Mouse (Mus musculus) regulatory T cell (primary cell): ENCODE results near the gene Prss35.

Experiments used
- in situ Hi-C: fragments of 300-600 bp; cut with MboI, MseI; formaldehyde crosslinking; loops from one replicate; pipeline ENCODE4 v1.15.1; 2025; ENCODE audit warnings: high pct_unique_total_duplicates

The Prss35 gene

GRCm38 (mm10) chr9:86742959-86743911 is at the start of gene Prss35:
Prss35 (plus strand) TSS chr9:86743649.
- in situ Hi-C loops = no loop called here

GRCm38 (mm10) chr9:86693935-86694334 is 49.5 kb upstream of the Prss35 start:
- in situ Hi-C loops = no loop called here

GRCm38 (mm10) chr9:86694644-86695043 is 48.8 kb upstream of the Prss35 start:
- in situ Hi-C loops = no loop called here

GRCm38 (mm10) chr9:86695199-86695817 is 48.1 kb upstream of the Prss35 start:
- in situ Hi-C loops = no loop called here

- in situ Hi-C loops = no loop called here
Observed at GRCm38 (mm10) chr9:86695818-86696261, 47.6 kb upstream of the Prss35 start, which contains the start of gene Me1. Me1 (minus strand) TSS chr9:86695953.

DNA sequence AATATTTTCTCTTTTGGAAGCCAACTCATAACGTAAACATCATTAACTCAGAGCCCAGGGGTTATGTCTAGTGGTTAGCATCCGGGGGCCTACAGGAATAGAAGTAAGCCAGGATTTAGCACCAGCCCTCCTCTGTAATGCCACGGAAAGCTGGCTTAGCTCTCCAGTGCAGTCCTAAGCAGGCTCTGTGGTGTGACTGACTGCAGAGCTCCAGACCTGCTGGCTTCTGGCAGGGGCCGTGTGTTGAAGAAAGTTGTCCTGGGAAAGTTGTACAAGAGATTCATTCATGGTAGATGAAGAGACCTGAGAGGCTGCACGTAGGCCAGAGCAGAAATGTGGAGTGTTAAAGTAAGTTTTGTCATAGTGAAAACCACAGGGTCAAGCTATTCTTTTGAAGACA is 42.2 kb upstream of the Prss35 start:
- in situ Hi-C loops = no loop called here

- in situ Hi-C loops = no loop called here
Observed at GRCm38 (mm10) chr9:86701844-86702243, 41.6 kb upstream of the Prss35 start.

- in situ Hi-C loops = no loop called here
Observed at GRCm38 (mm10) chr9:86707431-86707830, 36.0 kb upstream of the Prss35 start.

- in situ Hi-C loops = no loop called here
Observed at GRCm38 (mm10) chr9:86708921-86709320, 34.5 kb upstream of the Prss35 start.

DNA sequence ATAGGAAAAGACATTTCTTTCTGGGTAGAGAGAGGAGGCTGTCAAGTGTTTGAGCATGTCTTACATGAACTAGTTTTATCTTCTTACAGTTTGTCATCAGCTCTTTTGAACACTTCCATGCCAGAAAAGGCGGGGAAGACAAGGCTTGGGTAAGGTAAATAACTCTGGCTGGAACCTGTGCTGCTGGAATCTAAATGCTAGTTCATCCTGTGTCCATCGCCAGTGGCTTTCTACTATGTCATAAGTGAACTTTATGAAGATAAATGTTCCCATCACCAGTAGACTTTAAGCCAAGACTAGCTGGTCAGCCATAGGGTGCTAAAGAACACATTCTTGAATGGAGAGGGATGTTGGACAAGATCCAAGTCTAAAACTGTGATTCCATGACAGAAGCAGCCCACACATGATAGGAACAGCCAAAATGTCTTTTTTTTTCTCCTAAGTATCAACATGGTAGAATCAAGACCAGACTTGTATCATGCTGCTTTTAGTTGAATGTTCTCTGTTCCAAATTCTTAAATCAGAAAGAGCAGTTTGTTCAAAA is 33.3 kb upstream of the Prss35 start:
- in situ Hi-C loops = no loop called here

DNA sequence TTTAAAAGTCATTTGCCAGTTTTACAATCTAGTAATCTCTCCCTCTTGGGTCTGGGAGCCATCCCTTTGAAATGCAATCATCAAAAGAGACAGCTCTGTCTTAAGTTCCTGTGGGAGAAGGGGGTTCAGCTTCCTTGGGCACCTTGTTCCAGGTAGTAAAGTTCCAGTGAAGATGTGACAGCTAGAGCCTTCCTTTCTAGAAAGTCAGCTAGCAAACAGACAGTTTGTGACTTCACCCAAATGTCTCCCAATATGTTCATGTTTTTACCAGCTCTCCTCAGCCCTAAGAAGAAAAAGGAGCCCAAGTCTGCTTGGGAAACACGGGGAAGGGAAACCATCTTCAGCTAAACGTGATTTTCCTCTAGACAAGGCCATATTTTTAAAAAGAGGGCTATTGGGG is 30.8 kb upstream of the Prss35 start:
- in situ Hi-C loops = no loop called here

DNA sequence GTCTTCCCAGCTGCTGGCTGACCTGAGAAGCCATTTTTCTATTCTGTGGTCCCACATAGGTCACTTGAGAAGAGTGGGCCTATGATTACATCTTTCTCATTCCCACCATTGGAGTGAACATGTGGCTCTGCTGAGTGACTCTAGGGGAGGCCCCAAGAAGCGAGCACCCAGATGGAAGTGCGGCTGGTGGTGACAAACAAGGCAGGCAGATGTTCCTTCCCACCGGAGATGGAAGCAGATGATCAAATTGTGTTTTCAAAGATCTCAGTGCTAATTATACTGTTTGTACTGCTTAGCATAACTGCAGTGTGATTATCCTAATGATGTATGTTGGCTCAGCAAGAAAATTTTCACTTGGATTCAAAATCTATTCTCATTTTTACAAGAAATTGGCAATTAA is 29.4 kb upstream of the Prss35 start:
- in situ Hi-C loops = no loop called here

- in situ Hi-C loops = no loop called here
Observed at GRCm38 (mm10) chr9:86716540-86716939, 26.9 kb upstream of the Prss35 start.

GRCm38 (mm10) chr9:86717119-86717518 is 26.3 kb upstream of the Prss35 start:
- in situ Hi-C loops = no loop called here

DNA sequence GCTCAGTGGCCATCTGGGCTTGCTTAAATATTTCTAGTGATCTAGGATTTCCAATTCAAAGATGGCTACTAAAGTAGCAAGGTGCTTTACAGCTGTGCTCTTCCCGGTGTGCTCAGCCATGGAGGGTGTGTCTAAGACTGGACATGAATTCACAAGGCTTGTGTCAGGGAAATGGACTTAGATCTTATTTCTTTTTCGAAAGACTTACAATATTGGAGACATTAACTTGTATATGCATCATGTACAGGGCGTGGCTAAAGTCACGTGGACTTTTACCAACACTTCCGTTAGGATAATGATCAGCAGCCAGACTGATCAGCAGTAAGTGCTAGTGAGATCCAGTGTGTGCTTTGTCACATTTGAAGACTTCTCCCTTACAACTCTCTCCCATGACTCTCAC is 23.2 kb upstream of the Prss35 start:
- in situ Hi-C loops = no loop called here

DNA sequence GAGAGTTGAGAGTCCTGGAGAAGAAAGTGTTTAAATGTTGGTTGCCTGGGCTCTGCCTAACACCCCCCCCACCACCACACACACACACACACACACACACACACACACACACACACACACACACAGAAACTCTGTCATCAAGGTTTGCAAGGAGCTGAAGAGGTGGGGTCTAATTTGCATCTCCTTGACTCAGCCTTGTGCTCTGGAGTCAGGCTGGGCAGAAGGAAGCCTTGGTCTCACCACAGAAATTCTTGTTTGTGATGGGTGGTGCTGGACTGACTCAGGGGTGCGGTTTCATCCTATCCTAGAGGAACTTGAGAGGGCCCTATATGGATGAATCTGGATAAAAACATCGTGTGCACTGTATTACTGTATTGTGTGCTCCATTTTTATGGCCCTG is 22.7 kb upstream of the Prss35 start:
- in situ Hi-C loops = no loop called here

DNA sequence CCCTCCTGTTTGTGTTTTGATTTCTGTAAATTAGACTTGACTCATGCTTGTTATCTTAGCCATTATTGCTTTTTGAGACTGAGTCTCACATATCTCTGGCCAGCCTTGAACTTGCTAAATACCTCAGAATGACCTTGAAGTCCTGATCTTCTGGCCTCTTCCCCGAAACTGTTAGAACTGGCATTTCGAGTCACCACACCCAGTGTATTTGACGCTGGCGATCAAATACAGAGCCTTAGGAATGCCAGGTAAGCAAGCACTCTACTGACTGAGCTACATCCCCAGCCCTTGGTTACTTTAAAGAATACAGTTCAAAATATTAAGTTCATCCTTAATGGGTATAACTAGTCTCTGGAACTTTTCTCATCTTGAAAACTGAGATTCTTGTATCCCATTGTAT is 18.4 kb upstream of the Prss35 start:
- in situ Hi-C loops = no loop called here

GRCm38 (mm10) chr9:86725604-86726380 is 17.7 kb upstream of the Prss35 start:
- in situ Hi-C loops = no loop called here

DNA sequence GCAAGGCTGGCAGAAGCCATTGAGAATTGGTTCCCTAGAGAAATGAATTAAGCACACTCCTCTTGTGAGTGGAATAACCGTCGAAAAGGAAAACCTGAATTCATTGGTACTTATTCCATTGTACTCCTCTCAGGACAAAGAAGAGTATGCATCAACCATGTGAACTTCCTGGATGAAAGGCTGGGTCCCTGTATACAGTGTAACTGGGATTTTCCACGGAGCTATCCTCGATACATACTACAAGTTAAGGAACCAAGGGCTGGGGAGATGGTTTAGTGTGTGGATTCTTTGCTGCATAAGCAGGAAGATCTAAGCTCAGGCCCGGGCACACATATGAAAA is 17.1 kb upstream of the Prss35 start:
- in situ Hi-C loops = no loop called here

DNA sequence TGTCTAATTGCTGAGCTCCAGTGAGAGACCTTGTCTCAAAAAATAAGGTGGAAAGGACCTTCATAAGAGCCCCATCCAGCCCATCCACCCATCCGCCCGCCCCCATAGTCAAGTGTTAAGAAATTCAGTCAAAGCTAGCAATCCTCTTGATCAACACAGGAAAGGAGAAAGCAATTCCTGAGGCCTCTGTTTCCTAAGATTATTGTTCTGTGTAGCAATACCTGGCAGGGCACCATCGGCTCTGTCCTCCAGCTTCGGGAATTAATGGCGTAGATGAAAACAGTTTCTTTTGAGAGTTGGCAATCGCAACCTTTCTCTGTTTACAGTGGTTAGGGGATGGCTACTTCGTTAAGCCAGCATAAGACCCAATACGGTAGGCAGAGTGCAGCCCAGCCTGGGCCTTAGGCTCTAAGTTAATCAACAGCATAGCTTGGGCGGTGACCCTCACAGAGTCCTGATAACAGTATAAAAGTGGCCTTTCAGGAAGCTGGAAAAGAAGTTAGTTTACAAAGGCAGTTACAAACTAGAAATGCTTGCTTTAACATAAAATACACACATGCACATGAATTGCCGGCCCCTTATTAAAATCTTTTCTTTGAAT is 15.1 kb upstream of the Prss35 start:
- in situ Hi-C loops = no loop called here

GRCm38 (mm10) chr9:86729084-86729483 is 14.4 kb upstream of the Prss35 start:
- in situ Hi-C loops = no loop called here

- in situ Hi-C loops = no loop called here
Observed at GRCm38 (mm10) chr9:86729811-86730210, 13.6 kb upstream of the Prss35 start.
